Mouse (Mus musculus): ENCODE results near the gene Pgm1. TPM values are rescaled to one million over a fixed set of nuclear protein-coding genes. Genes with fewer than 3 reads are reported as not detected.

The Pgm1 gene
- polyA plus RNA-seq, 1 experiment from 2014 or later, result 54.9 TPM

- no peaks in the 10 kb centered on the region for H3K27me3 ChIP-seq (ENCODE audit: low read depth, poor library complexity, severe bottlenecking)
- peaks cover 16% of the 10 kb centered on the region; the same call in 1 of the 2 replicates for H3K36me3 ChIP-seq
- H3K27ac ChIP-seq, result peak overlapping the region; percentile 72
- WGBS, result 21% methylated on average over 6 of the region's 6 CpGs
- H3K4me1 ChIP-seq, result peaks cover 44% of the 10 kb centered on the region
- peak overlapping the region; percentile 9; the same call in 1 of the 2 replicates for H3K4me3 ChIP-seq
- DNase-seq (ENCODE audit: low spot score), result peak; percentile 41
- H3K9me3 ChIP-seq (replicated peaks), result no peaks in the 10 kb centered on the region
These were observed 37.3 kb downstream of the Pgm1 start for GRCm38 (mm10) chr4:99966555-99966954.

- Histone ChIP-seq H3K4me3 (no peak overlapping the region), H3K9me3 (replicated peaks) (no peaks in the 10 kb centered on the region), H3K27me3 (ENCODE audit: low read depth, poor library complexity, severe bottlenecking) (no peaks in the 10 kb centered on the region), H3K4me1 (peaks cover 44% of the 10 kb centered on the region), H3K36me3 (0 out of 2 replicates have a peak, but pooled peaks cover 8% of the 10 kb centered on the region), H3K27ac (peak overlapping the region; percentile 56)
- 32% methylated on average over 5 of the region's 5 CpGs for WGBS
- DNase-seq (ENCODE audit: low spot score), result no peak
These were observed 40.1 kb downstream of the Pgm1 start for GRCm38 (mm10) chr4:99969328-99969727.

- Histone ChIP-seq H3K27ac (peak overlapping the region; percentile 21; the same call in 1 of the 2 replicates), H3K36me3 (0 out of 2 replicates have a peak, but pooled peaks cover 4% of the 10 kb centered on the region), H3K27me3 (ENCODE audit: low read depth, poor library complexity, severe bottlenecking) (no peaks in the 10 kb centered on the region), H3K4me1 (peaks cover 44% of the 10 kb centered on the region), H3K4me3 (no peak overlapping the region), H3K9me3 (replicated peaks) (no peaks in the 10 kb centered on the region)
- WGBS, result 84% methylated on average over 4 of the region's 4 CpGs
- DNase-seq (ENCODE audit: low spot score), result no peak
These were observed 40.9 kb downstream of the Pgm1 start for GRCm38 (mm10) chr4:99970097-99970496.

- 91% methylated on average over 6 of the region's 6 CpGs for WGBS
- no peak for DNase-seq (ENCODE audit: low spot score)
- Histone ChIP-seq H3K27ac (no peak overlapping the region), H3K4me3 (no peak overlapping the region), H3K9me3 (replicated peaks) (no peaks in the 10 kb centered on the region), H3K27me3 (ENCODE audit: low read depth, poor library complexity, severe bottlenecking) (no peaks in the 10 kb centered on the region), H3K4me1 (peaks cover 26% of the 10 kb centered on the region), H3K36me3 (0 out of 2 replicates have a peak, but pooled peaks cover 4% of the 10 kb centered on the region)
These were observed 43.7 kb downstream of the Pgm1 start for GRCm38 (mm10) chr4:99972886-99973285.

- Histone ChIP-seq H3K9me3 (replicated peaks) (no peaks in the 10 kb centered on the region), H3K4me1 (peaks cover 16% of the 10 kb centered on the region), H3K4me3 (no peak overlapping the region), H3K36me3 (0 out of 2 replicates have a peak, but pooled peaks cover 4% of the 10 kb centered on the region), H3K27me3 (ENCODE audit: low read depth, poor library complexity, severe bottlenecking) (no peaks in the 10 kb centered on the region), H3K27ac (no peak overlapping the region)
- WGBS, result 82% methylated on average over 1 of the region's 1 CpGs
- DNase-seq (ENCODE audit: low spot score), result no peak
These were observed 44.7 kb downstream of the Pgm1 start for GRCm38 (mm10) chr4:99973931-99974330.

GRCm38 (mm10) chr4:99974375-99974774, 45.2 kb downstream of the Pgm1 start:
- H3K27ac ChIP-seq, result no peak overlapping the region
- no peaks in the 10 kb centered on the region for H3K27me3 ChIP-seq (ENCODE audit: low read depth, poor library complexity, severe bottlenecking)
- no peak for DNase-seq (ENCODE audit: low spot score)
- 71% methylated on average over 5 of the region's 5 CpGs for WGBS
- H3K4me3 ChIP-seq, result no peak overlapping the region
- 0 out of 2 replicates have a peak, but pooled peaks cover 4% of the 10 kb centered on the region for H3K36me3 ChIP-seq
- no peaks in the 10 kb centered on the region for H3K9me3 ChIP-seq (replicated peaks)
- H3K4me1 ChIP-seq, result peaks cover 11% of the 10 kb centered on the region

- 96% methylated on average over 5 of the region's 5 CpGs for WGBS
- H3K4me3 ChIP-seq, result no peak overlapping the region
These were observed 50.1 kb downstream of the Pgm1 start for GRCm38 (mm10) chr4:99979326-99979725.

GRCm38 (mm10) chr4:99981216-99981615, 52.0 kb downstream of the Pgm1 start:
- DNase-seq (ENCODE audit: low spot score), result no peak
- H3K4me1 ChIP-seq, result peaks cover 5% of the 10 kb centered on the region
- H3K4me3 ChIP-seq, result no peak overlapping the region
- no peak overlapping the region for H3K27ac ChIP-seq
- no peaks in the 10 kb centered on the region for H3K27me3 ChIP-seq (ENCODE audit: low read depth, poor library complexity, severe bottlenecking)
- H3K9me3 ChIP-seq (replicated peaks), result no peaks in the 10 kb centered on the region
- H3K36me3 ChIP-seq, result peaks cover 1% of the 10 kb centered on the region; the same call in 1 of the 2 replicates
- 87% methylated on average over 2 of the region's 2 CpGs for WGBS

More at GRCm38 (mm10) chr4:99979326-99979725, 50.1 kb downstream of the Pgm1 start:
- no peak for DNase-seq (ENCODE audit: low spot score)
- H3K4me1 ChIP-seq, result peaks cover 4% of the 10 kb centered on the region
- H3K27ac ChIP-seq, result no peak overlapping the region
- no peaks in the 10 kb centered on the region for H3K9me3 ChIP-seq (replicated peaks)
- H3K27me3 ChIP-seq (ENCODE audit: low read depth, poor library complexity, severe bottlenecking), result no peaks in the 10 kb centered on the region
- no peaks in the 10 kb centered on the region for H3K36me3 ChIP-seq

- 54% methylated on average over 13 of the region's 13 CpGs for WGBS
- Histone ChIP-seq H3K36me3 (peaks cover 2% of the 10 kb centered on the region), H3K27ac (peak overlapping the region; percentile 14; the same call in 1 of the 2 replicates)
These were observed 54.6 kb downstream of the Pgm1 start for GRCm38 (mm10) chr4:99983652-99984368.

GRCm38 (mm10) chr4:99984369-99984752, 55.1 kb downstream of the Pgm1 start:
- DNase-seq (ENCODE audit: low spot score), result no peak
- H3K27me3 ChIP-seq (ENCODE audit: low read depth, poor library complexity, severe bottlenecking), result no peaks in the 10 kb centered on the region
- H3K4me3 ChIP-seq, result no peak overlapping the region
- H3K9me3 ChIP-seq (replicated peaks), result no peaks in the 10 kb centered on the region
- H3K27ac ChIP-seq, result peak overlapping the region; percentile 14; the same call in 1 of the 2 replicates
- peaks cover 2% of the 10 kb centered on the region for H3K36me3 ChIP-seq
- peaks cover 11% of the 10 kb centered on the region for H3K4me1 ChIP-seq
- WGBS, result 90% methylated on average over 7 of the region's 7 CpGs

More at GRCm38 (mm10) chr4:99983652-99984368, 54.6 kb downstream of the Pgm1 start:
- no peak overlapping the region for H3K4me3 ChIP-seq
- no peaks in the 10 kb centered on the region for H3K9me3 ChIP-seq (replicated peaks)
- peaks cover 9% of the 10 kb centered on the region for H3K4me1 ChIP-seq
- no peak for DNase-seq (ENCODE audit: low spot score)
- H3K27me3 ChIP-seq (ENCODE audit: low read depth, poor library complexity, severe bottlenecking), result no peaks in the 10 kb centered on the region

GRCm38 (mm10) chr4:99985086-99985485, 55.9 kb downstream of the Pgm1 start:
- Histone ChIP-seq H3K9me3 (replicated peaks) (no peaks in the 10 kb centered on the region), H3K27ac (no peak overlapping the region; the same call in 1 of the 2 replicates), H3K4me3 (no peak overlapping the region), H3K27me3 (ENCODE audit: low read depth, poor library complexity, severe bottlenecking) (no peaks in the 10 kb centered on the region), H3K36me3 (peaks cover 2% of the 10 kb centered on the region), H3K4me1 (peaks cover 11% of the 10 kb centered on the region)
- no peak for DNase-seq (ENCODE audit: low spot score)
- 89% methylated on average over 7 of the region's 7 CpGs for WGBS

GRCm38 (mm10) chr4:99985631-99986030, 56.4 kb downstream of the Pgm1 start:
- Histone ChIP-seq H3K4me3 (no peak overlapping the region), H3K9me3 (replicated peaks) (no peaks in the 10 kb centered on the region), H3K27me3 (ENCODE audit: low read depth, poor library complexity, severe bottlenecking) (no peaks in the 10 kb centered on the region), H3K4me1 (peaks cover 11% of the 10 kb centered on the region), H3K27ac (no peak overlapping the region; the same call in 1 of the 2 replicates), H3K36me3 (peaks cover 2% of the 10 kb centered on the region)
- WGBS, result 90% methylated on average over 12 of the region's 12 CpGs
- DNase-seq (ENCODE audit: low spot score), result no peak

- peaks cover 11% of the 10 kb centered on the region for H3K4me1 ChIP-seq
- no peaks in the 10 kb centered on the region for H3K9me3 ChIP-seq (replicated peaks)
- no peak overlapping the region for H3K4me3 ChIP-seq
- peaks cover 2% of the 10 kb centered on the region for H3K36me3 ChIP-seq
- 88% methylated on average over 10 of the region's 10 CpGs for WGBS
- H3K27ac ChIP-seq, result no peak overlapping the region; the same call in 1 of the 2 replicates
- H3K27me3 ChIP-seq (ENCODE audit: low read depth, poor library complexity, severe bottlenecking), result no peaks in the 10 kb centered on the region
- DNase-seq (ENCODE audit: low spot score), result no peak
These were observed 57.4 kb downstream of the Pgm1 start for GRCm38 (mm10) chr4:99986609-99987008.

All from limb, embryonic 10.5 days (tissue).